Mouse (Mus musculus): ENCODE results near the gene Smcr8. TPM values are rescaled to one million over a fixed set of nuclear protein-coding genes. Genes with fewer than 3 reads are reported as not detected.
A peak's percentile ranks its signal among the peaks of the same experiment; 100 is the strongest.

Gene Smcr8
- total and polyA plus RNA-seq, 3 experiments, result 17.0 to 20.5 TPM; not detected in 1

- TF ChIP-seq MAFK (IDR thresholded peaks at IDR 0.05; ENCODE audit: borderline replicate concordance, low read depth, low read length) (peak; percentile 66; the same call in 1 of the 2 replicates), BHLHE40 (IDR thresholded peaks at IDR 0.05; ENCODE audit: borderline replicate concordance, low read depth, low read length) (peak; percentile 46; the same call in 1 of the 2 replicates), HCFC1 (IDR thresholded peaks at IDR 0.05; ENCODE audit: low read depth, low read length) (0 out of 2 replicates have a peak, but pooled peaks have one; percentile 29), ZKSCAN1 (IDR thresholded peaks at IDR 0.05; ENCODE audit: low read depth, low read length) (no peak), CHD2 (IDR thresholded peaks at IDR 0.05; ENCODE audit: low read length) (no peak), MAX (IDR thresholded peaks at IDR 0.05; ENCODE audit: low read length) (no peak), ZC3H11A (IDR thresholded peaks at IDR 0.05; ENCODE audit: low read depth, low read length) (no peak), CHD1 (IDR thresholded peaks at IDR 0.05; ENCODE audit: low read depth, low read length) (no peak), POLR2AphosphoS5 (IDR thresholded peaks at IDR 0.05; ENCODE audit: borderline replicate concordance, low read depth, low read length) (no peak)
Observed at GRCm38 (mm10) chr11:60774841-60775240, 2.5 kb upstream of the Smcr8 start (continued).

- TF ChIP-seq JUND (IDR thresholded peaks at IDR 0.05; ENCODE audit: low read depth, low read length) (no peak), MEF2A (IDR thresholded peaks at IDR 0.05; ENCODE audit: extremely low read depth, insufficient replicate concordance, low read depth, low read length, poor library complexity, severe bottlenecking) (no peak), GABPA (IDR thresholded peaks at IDR 0.05; ENCODE audit: low read depth, low read length) (no peak)
- Histone ChIP-seq H3K36me3 (ENCODE audit: control insufficient read depth in 1 of 2, insufficient read depth in 2 of 2, low read length in 2 of 2) (peaks cover 0 to 50% of the 10 kb centered on the region in 2 experiments; a peak in 2 of 4 replicates), H3K9me3 (replicated peaks; ENCODE audit: insufficient read depth, low read length) (no peaks in the 10 kb centered on the region), H3K9ac (ENCODE audit: control insufficient read depth, low read depth, low read length, poor library complexity, severe bottlenecking) (peak overlapping the region; percentile 77), H3K79me2 (ENCODE audit: control insufficient read depth, insufficient read depth, low read length, poor library complexity) (peaks cover 74% of the 10 kb centered on the region), H3K4me1 (ENCODE audit: control insufficient read depth in 1 of 2, insufficient read depth in 2 of 2, low read length in 2 of 2) (peaks cover 0 to 44% of the 10 kb centered on the region in 2 experiments; a peak in 3 of 4 replicates), H3K4me3 (ENCODE audit: control insufficient read depth in 1 of 2, insufficient read depth in 1 of 2, low read depth in 2 of 2, low read length in 2 of 2) (peak overlapping the region; percentile 73 to 82), H3K27ac (ENCODE audit: control insufficient read depth, low read depth, low read length) (no peak overlapping the region), H3K27me3 (ENCODE audit: control insufficient read depth in 1 of 2, insufficient read depth in 2 of 2, low read length in 2 of 2) (no peaks in the 10 kb centered on the region)
- no peak for DNase-seq (ENCODE audit: low read depth, low spot score)
Observed at GRCm38 (mm10) chr11:60775578-60775977, 1.7 kb upstream of the Smcr8 start.

- Histone ChIP-seq H3K4me3 (ENCODE audit: control insufficient read depth in 1 of 2, insufficient read depth in 1 of 2, low read depth in 2 of 2, low read length in 2 of 2) (peak overlapping the region; percentile 73 to 82), H3K9ac (ENCODE audit: control insufficient read depth, low read depth, low read length, poor library complexity, severe bottlenecking) (peak overlapping the region; percentile 77), H3K79me2 (ENCODE audit: control insufficient read depth, insufficient read depth, low read length, poor library complexity) (peaks cover 79% of the 10 kb centered on the region), H3K36me3 (ENCODE audit: control insufficient read depth in 1 of 2, insufficient read depth in 2 of 2, low read length in 2 of 2) (peaks cover 0 to 55% of the 10 kb centered on the region in 2 experiments; a peak in 2 of 4 replicates), H3K27ac (ENCODE audit: control insufficient read depth, low read depth, low read length) (peak overlapping the region; percentile 87), H3K27me3 (ENCODE audit: control insufficient read depth in 1 of 2, insufficient read depth in 2 of 2, low read length in 2 of 2) (no peaks in the 10 kb centered on the region), H3K4me1 (ENCODE audit: control insufficient read depth in 1 of 2, insufficient read depth in 2 of 2, low read length in 2 of 2) (peaks cover 2 to 50% of the 10 kb centered on the region in 2 experiments; a peak in 3 of 4 replicates), H3K9me3 (replicated peaks; ENCODE audit: insufficient read depth, low read length) (no peaks in the 10 kb centered on the region)
- TF ChIP-seq GATA1 (IDR thresholded peaks at IDR 0.05; ENCODE audit: low read depth, low read length), result peak; percentile 37; the same call in 1 of the 2 replicates
- TF ChIP-seq UBTF (IDR thresholded peaks at IDR 0.05; ENCODE audit: borderline replicate concordance, insufficient read depth, low read depth, low read length), result no peak
- no peak for TF ChIP-seq TAL1 (IDR thresholded peaks at IDR 0.05; ENCODE audit: low read length)
- no peak; the same call in 1 of the 2 replicates for TF ChIP-seq SIN3A (IDR thresholded peaks at IDR 0.05; ENCODE audit: low read length)
- 0 out of 2 replicates have a peak, but pooled peaks have one; percentile 28 for TF ChIP-seq ZKSCAN1 (IDR thresholded peaks at IDR 0.05; ENCODE audit: low read depth, low read length)
- no peak for TF ChIP-seq BHLHE40 (IDR thresholded peaks at IDR 0.05; ENCODE audit: borderline replicate concordance, low read depth, low read length)
- TF ChIP-seq MEF2A (IDR thresholded peaks at IDR 0.05; ENCODE audit: extremely low read depth, insufficient replicate concordance, low read depth, low read length, poor library complexity, severe bottlenecking), result no peak
- peak; percentile 50; the same call in 1 of the 2 replicates for TF ChIP-seq MAX (IDR thresholded peaks at IDR 0.05; ENCODE audit: low read length)
- TF ChIP-seq MYC (IDR thresholded peaks at IDR 0.05; ENCODE audit: low read depth, low read length), result no peak
- TF ChIP-seq MXI1 (IDR thresholded peaks at IDR 0.05; ENCODE audit: low read depth, low read length), result no peak; the same call in 1 of the 2 replicates
- no peak for TF ChIP-seq ZC3H11A (IDR thresholded peaks at IDR 0.05; ENCODE audit: low read depth, low read length)
- TF ChIP-seq ELF1 (IDR thresholded peaks at IDR 0.05; ENCODE audit: low read depth, low read length), result 0 out of 2 replicates have a peak, but pooled peaks have one; percentile 30
- TF ChIP-seq EP300 (IDR thresholded peaks at IDR 0.05; ENCODE audit: low read depth in 1 of 2, low read length in 2 of 2), result peak in 1 of 2 experiments; percentile 21; a peak in 1 of 4 replicates
- no peak for TF ChIP-seq MAFK (IDR thresholded peaks at IDR 0.05; ENCODE audit: borderline replicate concordance, low read depth, low read length)
- 0 out of 2 replicates have a peak, but pooled peaks have one; percentile 6 for TF ChIP-seq CHD1 (IDR thresholded peaks at IDR 0.05; ENCODE audit: low read depth, low read length)
- no peak for DNase-seq (ENCODE audit: low read depth, low spot score)
Observed at GRCm38 (mm10) chr11:60776107-60776828, 1.1 kb upstream of the Smcr8 start.

All from MEL (cell line).